Mouse (Mus musculus) adrenal gland, postnatal 25 days (tissue): ENCODE data around the gene Eps8. TPM values are rescaled to one million over a fixed set of nuclear protein-coding genes. Genes with fewer than 3 reads are reported as not detected.

Source experiments
- DNase-seq: peaks from one replicate; pipeline ENCODE4 v3.0.0; 2021; ENCODE audit warnings: mixed read lengths
- total RNA-seq: library from RNA; stranded (reverse); gene quantifications from 2 replicates; pipeline ENCODE4 v1.2.3, GENCODE M21; 2021

The Eps8 gene
- total RNA-seq, 1 experiment from 2014 or later, result 44.1 TPM

GRCm38 (mm10) chr6:137612071-137612547 is 42.6 kb downstream of the Eps8 start:
- DNase-seq, result peak; percentile 30

GRCm38 (mm10) chr6:137608160-137608930 is 46.3 kb downstream of the Eps8 start:
- DNase-seq, result no peak

GRCm38 (mm10) chr6:137606541-137606940 is 48.1 kb downstream of the Eps8 start:
- no peak for DNase-seq

GRCm38 (mm10) chr6:137604417-137605248 is 50.0 kb downstream of the Eps8 start:
- DNase-seq, result peak; percentile 4

- DNase-seq, result no peak
These were observed 56.4 kb downstream of the Eps8 start for GRCm38 (mm10) chr6:137598306-137598705.

- no peak for DNase-seq
These were observed 57.1 kb downstream of the Eps8 start for GRCm38 (mm10) chr6:137597442-137598058.

GRCm38 (mm10) chr6:137592582-137592981 is 62.1 kb downstream of the Eps8 start:
- no peak for DNase-seq

- no peak for DNase-seq
These were observed 65.4 kb downstream of the Eps8 start for GRCm38 (mm10) chr6:137589245-137589618.

GRCm38 (mm10) chr6:137588481-137589244 is 66.0 kb downstream of the Eps8 start:
- no peak for DNase-seq

GRCm38 (mm10) chr6:137587866-137588265 is 66.8 kb downstream of the Eps8 start:
- no peak for DNase-seq

GRCm38 (mm10) chr6:137585229-137585628 is 69.4 kb downstream of the Eps8 start:
- DNase-seq, result no peak

- DNase-seq, result no peak
These were observed 71.6 kb downstream of the Eps8 start for GRCm38 (mm10) chr6:137583056-137583455.

GRCm38 (mm10) chr6:137582207-137582889 is 72.3 kb downstream of the Eps8 start:
- DNase-seq, result peak; percentile 32

GRCm38 (mm10) chr6:137581331-137582010 is 73.2 kb downstream of the Eps8 start:
- no peak for DNase-seq

GRCm38 (mm10) chr6:137580503-137580902 is 74.2 kb downstream of the Eps8 start:
- no peak for DNase-seq

GRCm38 (mm10) chr6:137576670-137577371 is 77.9 kb downstream of the Eps8 start:
- DNase-seq, result no peak

GRCm38 (mm10) chr6:137576091-137576490 is 78.6 kb downstream of the Eps8 start:
- DNase-seq, result no peak

GRCm38 (mm10) chr6:137573897-137574296 is 80.8 kb downstream of the Eps8 start:
- DNase-seq, result no peak

GRCm38 (mm10) chr6:137570718-137571131 is 84.0 kb downstream of the Eps8 start:
- no peak for DNase-seq

GRCm38 (mm10) chr6:137570019-137570418 is 84.7 kb downstream of the Eps8 start:
- no peak for DNase-seq
